Mouse (Mus musculus) hindbrain, embryonic 15.5 days (tissue): ENCODE measurements at regions not wholly inside any gene's neighbourhood (a gene's known extent, or its start where the extent isn't known, plus 50 kb on each side); places are given as distances from the start of the nearest gene placed in this dataset.

ENCODE experiments used
- ATAC-seq: fragments of 200-750 bp; cut with Nextera tagmentation; 2 replicates; pipeline ENCODE4 v1.8.0; 2017; ENCODE audit warnings: low read depth, moderate number of reproducible peaks, moderate TSS enrichment; ENCODE audit not compliant: low FRiP score
- H3K27ac ChIP-seq: fragments of 300-500 bp; sonication (generic); replicated peaks from 2 replicates; pipeline ENCODE4 v1.5.1; 2015; ENCODE audit warnings: mild to moderate bottlenecking, inconsistent platforms
- H3K27me3 ChIP-seq: fragments of 300-500 bp; sonication (generic); 2 replicates; pipeline ENCODE4 v1.6.1; 2015; ENCODE audit warnings: control low read depth, inconsistent platforms
- H3K36me3 ChIP-seq: fragments of 300-500 bp; sonication (generic); 2 replicates; pipeline ENCODE4 v1.6.1; 2015; ENCODE audit warnings: control low read depth, inconsistent platforms
- H3K4me1 ChIP-seq: fragments of 300-500 bp; sonication (generic); replicated peaks from 2 replicates; pipeline ENCODE4 v1.6.1; 2015; ENCODE audit warnings: control low read depth, inconsistent platforms
- H3K4me2 ChIP-seq: fragments of 300-500 bp; sonication (generic); 2 replicates; pipeline ENCODE4 v1.6.1; 2015; ENCODE audit warnings: moderate library complexity, mild to moderate bottlenecking, inconsistent platforms
- H3K4me3 ChIP-seq: fragments of 300-500 bp; sonication (generic); 2 replicates; pipeline ENCODE4 v1.5.1; 2015; ENCODE audit warnings: mild to moderate bottlenecking, inconsistent platforms
- H3K9ac ChIP-seq: fragments of 300-500 bp; sonication (generic); 2 replicates; pipeline ENCODE4 v1.6.1; 2015; ENCODE audit warnings: inconsistent platforms
- H3K9me3 ChIP-seq: fragments of 300-500 bp; sonication (generic); 2 replicates; pipeline ENCODE4 v1.6.1; 2016; ENCODE audit warnings: control low read depth, inconsistent platforms
- WGBS: fragments of 180-500 bp; shearing (Covaris S2); methylation state at CpG from one replicate; pipeline ENCODE4 v1.1.7; 2015; 5-methylcytosine and 5-hydroxymethylcytosine counted together

DNA sequence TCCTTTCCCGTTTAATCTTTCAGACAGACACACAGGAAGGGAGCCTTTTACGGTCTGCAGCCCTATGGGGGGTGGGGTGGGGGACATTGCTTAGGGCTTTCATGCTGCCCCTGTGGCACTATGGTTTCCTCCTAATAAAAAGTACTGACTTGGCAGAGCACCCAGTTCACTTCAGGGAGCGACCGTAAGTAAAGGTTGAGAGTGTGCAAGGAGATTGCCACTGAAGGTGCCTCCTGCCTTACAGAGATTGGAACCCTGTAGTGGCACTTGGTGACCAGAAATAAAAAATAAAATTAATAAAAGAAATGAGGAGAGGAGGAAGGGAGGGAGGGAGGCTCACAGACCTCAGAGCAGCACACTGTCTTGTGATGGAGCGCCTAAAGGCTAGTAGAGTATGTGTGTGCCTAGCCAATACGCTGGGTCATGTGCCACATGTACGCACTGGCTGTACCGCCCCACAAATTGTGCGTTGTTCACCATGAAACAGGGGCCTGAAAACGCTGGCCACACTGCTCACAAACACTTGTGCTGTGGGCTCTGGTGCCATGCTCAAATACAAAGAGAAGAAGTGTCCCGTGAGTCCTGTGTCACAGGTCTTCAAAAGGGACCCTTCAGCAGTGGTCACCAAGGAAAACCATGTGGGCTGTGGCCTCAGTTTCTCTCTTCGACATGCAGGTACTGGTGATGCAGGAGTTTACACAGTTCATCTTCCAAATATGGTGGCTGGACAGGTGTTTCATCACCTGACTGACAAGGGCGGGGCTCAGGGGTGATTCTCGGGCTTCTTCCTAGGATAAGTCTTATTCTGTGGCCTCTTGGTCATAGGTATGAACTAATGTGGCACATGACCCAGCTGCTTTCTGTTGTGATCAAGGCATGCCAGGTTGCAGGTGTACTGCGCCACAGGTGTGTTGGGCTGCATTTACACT is 250.5 kb upstream of the Irx4 start:
- H3K4me1 ChIP-seq, result peaks cover 12% of the 10 kb centered on the region
- no peak overlapping the region for H3K4me3 ChIP-seq
- H3K9ac ChIP-seq, result no peak overlapping the region
- no peak overlapping the region for H3K27ac ChIP-seq
- 0 out of 2 replicates have a peak, but pooled peaks have one; percentile 3 for ATAC-seq
- peaks cover 5% of the 10 kb centered on the region; the same call in 1 of the 2 replicates for H3K27me3 ChIP-seq
- H3K36me3 ChIP-seq, result no peaks in the 10 kb centered on the region
- H3K9me3 ChIP-seq, result no peaks in the 10 kb centered on the region
- peak overlapping the region; percentile 47 for H3K4me2 ChIP-seq
- 78% methylated on average over 15 of the region's 15 CpGs for WGBS

DNA sequence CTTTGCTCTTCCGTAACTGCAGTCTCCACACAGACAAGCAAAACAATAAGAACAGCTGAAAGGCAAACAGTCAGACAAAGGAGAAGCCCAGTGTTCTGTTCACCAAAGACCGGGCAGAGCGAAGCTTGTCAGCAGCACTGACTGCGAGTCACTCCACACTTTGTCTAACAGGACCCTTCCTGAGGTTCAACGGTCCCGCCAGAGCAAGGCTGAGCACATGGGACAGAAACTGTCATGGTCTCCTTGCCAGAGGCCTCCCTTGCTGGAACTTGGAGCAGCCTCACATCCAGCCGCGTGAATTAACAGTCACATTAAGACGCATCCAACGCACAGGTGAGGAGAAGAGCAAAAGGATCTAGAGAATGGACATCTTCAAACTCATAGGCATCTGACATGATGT is 241.1 kb upstream of the Irx4 start:
- Histone ChIP-seq H3K36me3 (no peaks in the 10 kb centered on the region), H3K4me2 (no peak overlapping the region), H3K27ac (no peak overlapping the region), H3K27me3 (0 out of 2 replicates have a peak, but pooled peaks cover 2% of the 10 kb centered on the region), H3K9me3 (no peaks in the 10 kb centered on the region), H3K9ac (no peak overlapping the region), H3K4me1 (no peaks in the 10 kb centered on the region), H3K4me3 (no peak overlapping the region)
- no peak for ATAC-seq
- WGBS, result 57% methylated on average over 10 of the region's 10 CpGs

DNA sequence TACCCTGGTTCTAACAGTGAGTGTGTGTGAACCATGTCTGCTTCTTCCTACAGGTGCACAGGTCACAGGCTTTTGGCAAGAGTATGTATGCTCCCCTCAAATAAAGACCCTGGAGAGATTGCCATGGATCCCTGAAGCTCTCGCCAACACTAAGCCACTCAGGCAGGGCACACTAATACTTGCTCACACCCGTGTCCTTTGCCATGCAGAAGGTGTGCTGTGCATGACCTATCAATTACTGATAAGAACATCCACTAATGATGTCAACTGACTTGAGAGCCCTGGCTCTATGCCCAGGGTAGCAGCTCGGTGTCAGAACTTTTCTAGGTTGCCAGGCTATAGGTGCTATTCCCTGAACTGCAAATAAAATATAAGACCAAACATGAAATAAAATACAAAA is 229.1 kb upstream of the Irx4 start:
- 60% methylated on average over 3 of the region's 3 CpGs for WGBS

DNA sequence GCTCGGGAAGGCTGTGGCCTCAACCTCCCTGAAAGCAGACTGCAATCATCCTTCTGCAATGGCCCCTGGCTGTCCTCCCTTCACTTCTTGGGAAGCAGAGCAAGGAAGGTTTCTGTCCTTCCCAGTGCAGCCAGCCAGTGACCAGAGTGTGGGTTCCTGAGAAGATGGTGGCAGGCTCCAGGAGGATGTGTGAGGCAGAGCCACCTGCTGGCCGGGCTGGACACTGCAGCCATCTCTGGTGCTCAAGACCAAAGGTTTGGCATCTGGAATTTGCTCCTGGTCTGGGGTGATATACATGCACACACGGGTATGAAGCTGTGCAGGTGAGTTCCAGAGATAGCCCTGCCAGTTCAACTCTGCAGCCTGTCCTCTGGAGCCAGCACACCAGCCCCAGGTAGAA is 227.2 kb upstream of the Irx4 start:
- ATAC-seq, result no peak

More for the DNA sequence above, 229.1 kb upstream of the Irx4 start:
- no peak overlapping the region for H3K4me3 ChIP-seq
- no peak overlapping the region for H3K9ac ChIP-seq
- no peaks in the 10 kb centered on the region for H3K36me3 ChIP-seq
- H3K9me3 ChIP-seq, result no peaks in the 10 kb centered on the region
- peaks cover 18% of the 10 kb centered on the region for H3K4me1 ChIP-seq
- peaks cover 9% of the 10 kb centered on the region; the same call in 1 of the 2 replicates for H3K27me3 ChIP-seq
- no peak for ATAC-seq
- H3K4me2 ChIP-seq, result no peak overlapping the region
- H3K27ac ChIP-seq, result no peak overlapping the region

DNA sequence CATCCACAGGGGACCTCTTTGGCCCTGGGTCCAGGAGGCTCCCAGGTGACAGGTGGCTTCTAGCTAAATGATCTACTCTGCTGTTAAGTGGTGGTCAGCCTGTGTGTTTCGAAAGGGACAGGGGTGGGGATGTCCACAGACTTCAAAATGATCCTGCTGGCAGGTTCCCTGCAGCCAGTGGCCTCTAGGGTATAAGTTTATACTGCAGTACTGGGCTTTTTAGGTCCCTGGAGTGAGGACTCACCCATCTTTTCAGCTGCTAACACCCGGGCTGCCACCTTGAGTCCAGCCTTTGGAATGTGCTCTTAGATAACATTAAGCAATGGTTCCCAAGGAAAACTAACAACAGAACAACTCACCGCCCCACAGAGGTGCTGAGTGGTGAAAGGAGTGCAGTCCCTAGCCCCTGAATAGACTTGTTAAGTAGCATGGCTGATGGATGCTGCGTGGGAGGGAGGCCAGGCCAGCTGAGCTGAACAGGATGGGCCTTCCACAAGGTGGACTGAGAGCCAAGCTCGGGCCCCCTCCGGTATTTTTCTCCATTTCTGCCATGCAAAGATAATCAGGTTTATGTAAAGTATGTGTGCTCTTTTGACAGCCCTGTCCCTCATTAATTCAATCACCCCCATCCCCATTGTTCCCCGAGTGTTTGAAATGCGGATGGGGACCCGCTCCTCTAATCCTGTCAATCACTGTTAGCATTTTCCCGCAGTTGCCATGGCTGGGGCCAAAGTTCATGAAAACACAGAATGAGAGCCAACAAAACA is 226.0 kb upstream of the Irx4 start:
- H3K9me3 ChIP-seq, result no peaks in the 10 kb centered on the region
- no peak overlapping the region for H3K4me2 ChIP-seq
- no peak overlapping the region for H3K4me3 ChIP-seq
- H3K27me3 ChIP-seq, result peaks cover 9% of the 10 kb centered on the region; the same call in 1 of the 2 replicates
- no peaks in the 10 kb centered on the region for H3K36me3 ChIP-seq
- ATAC-seq, result peak; percentile 92
- no peak overlapping the region for H3K9ac ChIP-seq
- H3K27ac ChIP-seq, result peak overlapping the region; percentile 60
- WGBS, result 13% methylated on average over 10 of the region's 10 CpGs
- peaks cover 18% of the 10 kb centered on the region for H3K4me1 ChIP-seq

More for the DNA sequence above, 227.2 kb upstream of the Irx4 start:
- H3K27me3 ChIP-seq, result peaks cover 9% of the 10 kb centered on the region; the same call in 1 of the 2 replicates
- peaks cover 18% of the 10 kb centered on the region for H3K4me1 ChIP-seq
- H3K9ac ChIP-seq, result no peak overlapping the region
- no peak overlapping the region for H3K4me2 ChIP-seq
- WGBS, result 22% methylated on average over 3 of the region's 3 CpGs
- no peak overlapping the region for H3K4me3 ChIP-seq
- no peak overlapping the region for H3K27ac ChIP-seq
- H3K9me3 ChIP-seq, result no peaks in the 10 kb centered on the region
- H3K36me3 ChIP-seq, result no peaks in the 10 kb centered on the region

DNA sequence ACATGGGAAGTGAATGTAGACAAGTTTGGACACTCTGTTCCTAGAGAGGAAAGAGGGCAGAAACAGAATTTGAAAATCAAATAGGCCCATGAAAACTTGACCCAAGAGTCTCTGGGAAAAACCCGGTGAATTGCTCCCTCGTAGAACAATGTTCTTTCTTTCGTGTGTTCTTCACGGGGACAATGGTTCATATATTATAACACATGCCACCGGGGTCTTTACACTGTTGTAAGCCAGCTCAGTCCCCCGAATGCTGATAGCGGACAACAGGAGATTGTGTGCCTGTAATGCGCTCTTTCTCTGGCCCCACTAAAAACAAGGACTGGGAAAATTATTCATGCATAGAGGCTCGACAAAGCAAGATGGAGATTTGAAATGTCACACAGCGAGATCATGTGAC is 225.4 kb upstream of the Irx4 start:
- 10% methylated on average over 10 of the region's 10 CpGs for WGBS
- Histone ChIP-seq H3K27me3 (peaks cover 9% of the 10 kb centered on the region; the same call in 1 of the 2 replicates), H3K9me3 (no peaks in the 10 kb centered on the region), H3K27ac (peak overlapping the region; percentile 36; the same call in 1 of the 2 replicates), H3K36me3 (no peaks in the 10 kb centered on the region), H3K9ac (no peak overlapping the region), H3K4me1 (peaks cover 18% of the 10 kb centered on the region), H3K4me2 (no peak overlapping the region), H3K4me3 (no peak overlapping the region)
- ATAC-seq, result peak; percentile 32

DNA sequence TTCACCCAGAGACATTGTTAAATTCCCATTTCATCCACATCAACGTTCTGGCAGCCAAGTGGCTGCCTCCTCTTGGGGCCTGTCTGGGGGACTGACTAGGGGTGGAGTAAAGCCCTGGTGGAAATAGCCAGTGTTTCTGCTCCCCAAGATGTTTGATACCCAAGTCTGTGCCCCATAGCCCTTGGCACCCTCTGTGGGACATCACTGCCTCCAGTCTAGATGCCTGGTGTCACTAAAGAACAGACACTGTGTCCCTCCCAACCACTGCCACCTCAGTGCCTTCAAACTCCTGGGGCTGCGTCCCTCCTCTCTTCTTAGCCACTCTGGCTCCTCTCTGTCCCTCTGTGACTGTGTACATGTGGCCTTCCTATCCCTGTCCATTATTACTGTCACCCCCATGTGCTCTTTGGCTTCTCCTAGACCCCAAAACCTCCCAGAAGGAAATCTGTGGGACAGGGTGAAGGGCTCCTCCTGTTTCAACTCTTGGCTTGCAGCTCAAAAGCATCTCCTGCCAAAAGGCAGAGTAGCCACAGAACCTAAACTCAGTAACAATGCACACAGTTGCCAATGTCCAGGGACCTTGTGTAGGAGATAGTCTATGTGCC is 224.8 kb upstream of the Irx4 start:
- WGBS, result 22% methylated on average over 2 of the region's 2 CpGs
- H3K9ac ChIP-seq, result no peak overlapping the region
- no peak for ATAC-seq
- H3K27ac ChIP-seq, result peak overlapping the region; percentile 66
- peaks cover 18% of the 10 kb centered on the region for H3K4me1 ChIP-seq
- H3K9me3 ChIP-seq, result no peaks in the 10 kb centered on the region
- no peak overlapping the region for H3K4me3 ChIP-seq
- peaks cover 9% of the 10 kb centered on the region; the same call in 1 of the 2 replicates for H3K27me3 ChIP-seq
- H3K36me3 ChIP-seq, result no peaks in the 10 kb centered on the region
- no peak overlapping the region for H3K4me2 ChIP-seq

DNA sequence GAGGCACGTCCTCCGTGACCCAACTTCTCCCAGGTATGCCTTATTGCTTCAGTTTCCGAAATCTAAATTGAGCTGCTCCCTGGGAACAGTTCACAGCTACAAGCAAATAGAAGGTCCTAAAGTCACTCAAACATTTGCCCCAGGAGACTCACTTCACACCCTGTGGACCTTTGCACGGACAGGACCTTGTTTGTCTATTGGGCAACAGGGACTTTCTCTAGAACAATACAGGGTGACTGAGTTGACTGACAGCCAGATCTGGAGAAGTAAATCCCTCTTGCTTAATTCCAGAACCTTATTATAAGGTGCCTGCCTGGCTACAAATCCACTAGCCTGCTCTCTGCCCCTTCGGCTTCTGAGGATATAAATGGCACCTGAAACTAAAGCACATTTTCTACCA is 220.5 kb upstream of the Irx4 start:
- Histone ChIP-seq H3K27ac (no peak overlapping the region), H3K9ac (no peak overlapping the region), H3K4me2 (no peak overlapping the region), H3K4me1 (peaks cover 16% of the 10 kb centered on the region), H3K9me3 (no peaks in the 10 kb centered on the region), H3K27me3 (no peaks in the 10 kb centered on the region), H3K4me3 (no peak overlapping the region), H3K36me3 (no peaks in the 10 kb centered on the region)
- no peak for ATAC-seq
- WGBS, result 89% methylated on average over 5 of the region's 5 CpGs

DNA sequence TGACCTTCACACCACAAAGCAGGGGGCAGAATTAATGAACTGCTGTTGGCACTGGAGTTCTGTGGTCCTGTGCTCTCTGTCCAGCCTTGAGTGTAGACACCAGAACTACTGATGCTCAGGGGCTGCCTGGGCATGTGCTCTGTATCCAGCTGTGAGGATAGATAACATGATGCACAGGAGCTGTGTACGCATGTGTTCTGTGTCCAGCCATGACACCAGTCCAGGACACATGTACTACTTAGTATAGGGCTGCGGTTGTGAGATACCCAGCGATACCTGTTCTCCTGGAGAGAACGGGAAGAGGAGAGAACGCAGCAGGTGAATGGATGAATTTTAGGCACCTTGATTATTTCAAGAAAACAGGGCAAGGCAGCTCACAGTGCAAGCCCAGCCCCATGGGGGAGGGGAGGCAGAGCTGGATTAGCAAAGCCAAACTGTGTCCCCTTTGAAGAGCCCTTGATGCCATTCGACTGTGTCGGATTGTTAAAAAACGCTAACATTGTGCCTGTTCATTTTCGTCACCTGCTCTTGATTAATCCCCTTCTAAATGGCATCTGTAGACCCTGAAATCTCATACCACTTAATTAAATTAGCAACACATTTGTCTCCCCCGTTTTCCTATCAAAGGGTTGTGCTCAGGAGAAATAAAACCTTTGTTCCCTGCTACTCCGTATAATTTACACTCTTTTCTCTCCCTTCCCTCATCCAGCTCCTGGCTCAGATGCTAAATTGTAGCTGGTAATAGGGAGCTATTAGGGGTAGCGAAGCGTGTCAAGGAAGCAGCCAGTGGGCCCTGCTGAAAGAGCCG is 218.8 kb upstream of the Irx4 start:
- no peaks in the 10 kb centered on the region for H3K9me3 ChIP-seq
- no peak overlapping the region for H3K4me3 ChIP-seq
- ATAC-seq, result peak; percentile 82
- H3K27ac ChIP-seq, result no peak overlapping the region
- H3K4me2 ChIP-seq, result peak overlapping the region; percentile 21; the same call in 1 of the 2 replicates
- 31% methylated on average over 14 of the region's 14 CpGs for WGBS
- H3K9ac ChIP-seq, result no peak overlapping the region
- H3K27me3 ChIP-seq, result no peaks in the 10 kb centered on the region
- H3K4me1 ChIP-seq, result peaks cover 11% of the 10 kb centered on the region
- no peaks in the 10 kb centered on the region for H3K36me3 ChIP-seq

DNA sequence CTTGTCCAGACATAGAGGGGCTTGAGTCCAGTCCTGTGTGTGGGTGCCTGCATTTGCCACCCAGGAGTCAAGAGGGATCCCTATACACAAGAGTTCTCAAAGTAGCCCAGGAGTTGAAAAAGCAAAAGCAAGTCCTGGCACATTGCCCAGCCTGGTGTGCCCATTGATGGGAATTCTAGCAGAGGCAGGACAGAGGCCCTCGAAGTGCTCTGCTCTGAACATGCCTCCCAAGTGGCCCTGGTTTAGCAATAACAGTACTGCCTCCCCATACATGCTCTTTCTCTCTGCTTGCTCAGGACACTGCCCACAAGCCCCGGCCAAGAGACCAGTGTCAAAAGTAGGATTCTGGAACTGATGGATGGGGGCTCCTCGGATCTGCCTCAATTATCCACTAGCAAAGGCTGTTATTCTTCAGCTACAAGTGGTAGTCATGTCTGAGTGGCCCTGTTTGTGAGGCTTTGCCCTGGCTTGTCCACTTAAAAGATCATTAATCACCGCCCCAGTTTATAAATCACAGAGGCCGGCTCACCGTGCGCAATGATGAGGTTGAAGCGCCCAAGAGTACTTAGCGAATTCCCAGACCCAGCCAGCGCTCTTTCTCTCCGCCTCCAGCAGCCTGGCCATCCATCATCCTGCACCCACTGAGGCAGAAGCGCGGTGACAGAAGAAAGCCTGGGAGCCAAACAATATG is 190.3 kb upstream of the Irx4 start:
- Histone ChIP-seq H3K4me3 (no peak overlapping the region), H3K27ac (no peak overlapping the region), H3K4me1 (peaks cover 32% of the 10 kb centered on the region), H3K9me3 (no peaks in the 10 kb centered on the region), H3K27me3 (peaks cover 19% of the 10 kb centered on the region), H3K4me2 (0 out of 2 replicates have a peak overlapping the region, but pooled peaks have one; percentile 16), H3K36me3 (no peaks in the 10 kb centered on the region), H3K9ac (no peak overlapping the region)
- 25% methylated on average over 13 of the region's 13 CpGs for WGBS
- ATAC-seq, result peak; percentile 87

DNA sequence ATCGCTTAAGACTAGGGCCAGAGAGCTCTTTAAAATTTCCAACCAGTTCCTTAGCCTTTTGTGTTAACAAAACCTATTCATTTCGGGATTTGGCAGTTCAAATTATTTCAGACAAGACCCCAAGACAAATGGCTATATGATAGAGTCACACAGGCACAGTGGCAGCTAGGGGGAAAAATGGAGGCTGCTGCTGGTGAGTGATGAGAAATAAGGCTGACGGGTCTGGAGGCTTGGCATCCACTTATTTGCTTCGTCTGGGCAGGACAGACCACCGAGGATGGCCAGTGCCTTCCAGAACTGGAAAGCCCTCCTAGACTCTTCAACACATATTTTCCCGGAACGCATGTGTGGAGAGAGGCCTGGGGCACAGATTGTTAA is 189.8 kb upstream of the Irx4 start:
- ATAC-seq, result peak; percentile 55
- Histone ChIP-seq H3K27ac (peak overlapping the region; percentile 18; the same call in 1 of the 2 replicates), H3K36me3 (no peaks in the 10 kb centered on the region), H3K9ac (no peak overlapping the region), H3K9me3 (no peaks in the 10 kb centered on the region), H3K4me3 (no peak overlapping the region), H3K4me2 (0 out of 2 replicates have a peak overlapping the region, but pooled peaks have one; percentile 16), H3K4me1 (peaks cover 32% of the 10 kb centered on the region), H3K27me3 (peaks cover 16% of the 10 kb centered on the region)
- 27% methylated on average over 7 of the region's 7 CpGs for WGBS
